Mouse (Mus musculus): ENCODE measurements around the gene Tcf15. TPM values are rescaled to one million over a fixed set of nuclear protein-coding genes. Genes with fewer than 3 reads are reported as not detected.

Gene Tcf15
- polyA plus RNA-seq, 1 experiment = 2.9 TPM

GRCm38 (mm10) chr2:152142046-152142445, 1.3 kb upstream of the Tcf15 start:
- peak; percentile 74 for DNase-seq
- Histone ChIP-seq H3K27me3 (replicated peaks; ENCODE audit: control insufficient read depth, insufficient read depth, low read length) (no peaks in the 10 kb centered on the region), H3K36me3 (ENCODE audit: control insufficient read depth, insufficient read depth, low read length) (no peaks in the 10 kb centered on the region), H3K4me3 (ENCODE audit: insufficient read depth, low read depth, low read length) (peak overlapping the region; percentile 51), H3K27ac (ENCODE audit: insufficient read depth, low read depth, low read length) (no peak overlapping the region), H3K4me1 (ENCODE audit: control insufficient read depth, insufficient read depth, low read length) (no peaks in the 10 kb centered on the region)
- TF ChIP-seq CTCF (conservative IDR thresholded peaks at IDR 0.05; ENCODE audit: insufficient read depth, insufficient read length, low read depth, low read length) = no peak
- TF ChIP-seq POLR2A (IDR thresholded peaks at IDR 0.05; ENCODE audit: low read depth, low read length) = no peak
- 2% methylated on average over 13 of the region's 13 CpGs for WGBS

DNA sequence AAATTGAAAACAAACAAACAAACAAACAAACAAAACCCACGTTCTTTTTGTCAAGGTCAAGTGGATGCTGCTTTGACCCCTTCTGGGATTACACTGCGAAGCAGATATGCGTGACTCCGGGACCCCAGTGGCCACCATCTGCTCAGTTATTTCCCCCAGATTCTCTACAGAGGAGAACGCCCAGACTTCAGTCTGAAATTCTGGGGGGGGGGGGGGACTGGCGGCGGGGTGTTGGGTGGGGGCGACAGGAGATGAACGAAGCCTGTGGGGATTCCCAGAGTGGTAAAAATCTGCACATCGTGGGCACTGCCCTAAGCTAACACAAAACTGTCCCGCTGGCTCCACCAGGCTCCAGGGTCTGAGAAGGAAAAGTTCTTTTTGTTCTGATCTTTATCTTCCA, 790 bp upstream of the Tcf15 start:
- Histone ChIP-seq H3K27ac (ENCODE audit: insufficient read depth, low read depth, low read length) (no peak overlapping the region), H3K4me1 (ENCODE audit: control insufficient read depth, insufficient read depth, low read length) (no peaks in the 10 kb centered on the region), H3K27me3 (replicated peaks; ENCODE audit: control insufficient read depth, insufficient read depth, low read length) (no peaks in the 10 kb centered on the region), H3K4me3 (ENCODE audit: insufficient read depth, low read depth, low read length) (no peak overlapping the region), H3K36me3 (ENCODE audit: control insufficient read depth, insufficient read depth, low read length) (no peaks in the 10 kb centered on the region)
- 7% methylated on average over 11 of the region's 11 CpGs for WGBS
- DNase-seq = no peak
- TF ChIP-seq POLR2A (IDR thresholded peaks at IDR 0.05; ENCODE audit: low read depth, low read length) (no peak), CTCF (conservative IDR thresholded peaks at IDR 0.05; ENCODE audit: insufficient read depth, insufficient read length, low read depth, low read length) (no peak)

DNA sequence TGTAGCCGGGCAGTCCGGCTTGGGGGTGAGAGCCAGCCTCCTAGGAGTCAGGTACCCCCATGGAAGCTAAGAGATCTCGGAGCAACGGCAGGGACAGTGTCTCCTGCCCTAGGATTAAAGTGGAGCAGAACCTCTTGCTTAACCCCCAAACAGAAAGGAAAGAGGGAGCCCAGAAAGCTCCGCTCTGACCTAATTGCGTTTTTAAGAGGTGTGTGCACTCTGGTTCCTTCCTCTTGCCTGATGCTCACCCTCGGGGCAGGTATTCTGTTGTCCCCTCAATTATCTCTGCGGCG, 743 bp downstream of the Tcf15 start:
- Histone ChIP-seq H3K27ac (ENCODE audit: insufficient read depth, low read depth, low read length) (no peak overlapping the region), H3K4me3 (ENCODE audit: insufficient read depth, low read depth, low read length) (peak overlapping the region; percentile 68), H3K27me3 (replicated peaks; ENCODE audit: control insufficient read depth, insufficient read depth, low read length) (no peaks in the 10 kb centered on the region), H3K36me3 (ENCODE audit: control insufficient read depth, insufficient read depth, low read length) (no peaks in the 10 kb centered on the region), H3K4me1 (ENCODE audit: control insufficient read depth, insufficient read depth, low read length) (no peaks in the 10 kb centered on the region)
- DNase-seq = no peak
- TF ChIP-seq POLR2A (IDR thresholded peaks at IDR 0.05; ENCODE audit: low read depth, low read length) = no peak
- TF ChIP-seq CTCF (conservative IDR thresholded peaks at IDR 0.05; ENCODE audit: insufficient read depth, insufficient read length, low read depth, low read length) = no peak
- WGBS = 31% methylated on average over 9 of the region's 9 CpGs

- Histone ChIP-seq H3K27ac (ENCODE audit: insufficient read depth, low read depth, low read length) (no peak overlapping the region), H3K36me3 (ENCODE audit: control insufficient read depth, insufficient read depth, low read length) (no peaks in the 10 kb centered on the region), H3K4me3 (ENCODE audit: insufficient read depth, low read depth, low read length) (0 out of 2 replicates have a peak overlapping the region, but pooled peaks have one; percentile 5), H3K27me3 (replicated peaks; ENCODE audit: control insufficient read depth, insufficient read depth, low read length) (no peaks in the 10 kb centered on the region), H3K4me1 (ENCODE audit: control insufficient read depth, insufficient read depth, low read length) (no peaks in the 10 kb centered on the region)
- no peak for DNase-seq
- 73% methylated on average over 5 of the region's 5 CpGs for WGBS
- no peak for TF ChIP-seq POLR2A (IDR thresholded peaks at IDR 0.05; ENCODE audit: low read depth, low read length)
- TF ChIP-seq CTCF (conservative IDR thresholded peaks at IDR 0.05; ENCODE audit: insufficient read depth, insufficient read length, low read depth, low read length) = no peak
Observed at GRCm38 (mm10) chr2:152144501-152144900, 1.1 kb downstream of the Tcf15 start.

- 82% methylated on average over 2 of the region's 2 CpGs for WGBS
- Histone ChIP-seq H3K4me1 (ENCODE audit: control insufficient read depth, insufficient read depth, low read length) (no peaks in the 10 kb centered on the region), H3K27me3 (replicated peaks; ENCODE audit: control insufficient read depth, insufficient read depth, low read length) (no peaks in the 10 kb centered on the region), H3K27ac (ENCODE audit: insufficient read depth, low read depth, low read length) (no peak overlapping the region), H3K36me3 (ENCODE audit: control insufficient read depth, insufficient read depth, low read length) (no peaks in the 10 kb centered on the region), H3K4me3 (ENCODE audit: insufficient read depth, low read depth, low read length) (no peak overlapping the region)
- no peak for DNase-seq
- TF ChIP-seq POLR2A (IDR thresholded peaks at IDR 0.05; ENCODE audit: low read depth, low read length) = no peak
- TF ChIP-seq CTCF (conservative IDR thresholded peaks at IDR 0.05; ENCODE audit: insufficient read depth, insufficient read length, low read depth, low read length) = no peak
Observed at GRCm38 (mm10) chr2:152145711-152146110, 2.4 kb downstream of the Tcf15 start.

- Histone ChIP-seq H3K27me3 (replicated peaks; ENCODE audit: control insufficient read depth, insufficient read depth, low read length) (no peaks in the 10 kb centered on the region), H3K27ac (ENCODE audit: insufficient read depth, low read depth, low read length) (no peak overlapping the region), H3K36me3 (ENCODE audit: control insufficient read depth, insufficient read depth, low read length) (no peaks in the 10 kb centered on the region), H3K4me1 (ENCODE audit: control insufficient read depth, insufficient read depth, low read length) (no peaks in the 10 kb centered on the region), H3K4me3 (ENCODE audit: insufficient read depth, low read depth, low read length) (no peak overlapping the region)
- DNase-seq = no peak
- WGBS = 62% methylated on average over 3 of the region's 3 CpGs
- TF ChIP-seq CTCF (conservative IDR thresholded peaks at IDR 0.05; ENCODE audit: insufficient read depth, insufficient read length, low read depth, low read length) (no peak), POLR2A (IDR thresholded peaks at IDR 0.05; ENCODE audit: low read depth, low read length) (no peak)
Observed at GRCm38 (mm10) chr2:152147079-152147478, 3.7 kb downstream of the Tcf15 start.

DNA sequence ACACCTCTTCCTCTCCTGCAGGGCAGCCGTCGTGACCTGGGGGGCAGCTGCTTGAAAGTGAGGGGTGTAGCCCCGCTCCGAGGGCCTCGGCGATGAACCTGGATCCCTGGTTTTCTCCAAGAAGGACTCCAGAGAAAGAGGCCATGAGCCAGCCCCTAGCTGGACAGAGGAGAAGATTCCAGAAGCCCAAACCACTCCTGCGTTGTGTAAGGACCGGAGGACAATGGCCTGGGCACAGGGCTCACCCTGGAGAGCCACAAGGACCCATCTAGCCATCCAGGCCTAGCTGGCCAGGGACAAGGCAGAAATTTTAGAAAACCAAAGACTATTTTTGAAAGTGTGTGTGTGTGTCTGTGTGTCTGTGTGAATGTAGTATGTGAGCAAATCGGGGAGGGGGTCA, 5.3 kb downstream of the Tcf15 start:
- Histone ChIP-seq H3K4me1 (ENCODE audit: control insufficient read depth, insufficient read depth, low read length) (no peaks in the 10 kb centered on the region), H3K36me3 (ENCODE audit: control insufficient read depth, insufficient read depth, low read length) (no peaks in the 10 kb centered on the region), H3K27ac (ENCODE audit: insufficient read depth, low read depth, low read length) (no peak overlapping the region), H3K4me3 (ENCODE audit: insufficient read depth, low read depth, low read length) (no peak overlapping the region), H3K27me3 (replicated peaks; ENCODE audit: control insufficient read depth, insufficient read depth, low read length) (no peaks in the 10 kb centered on the region)
- DNase-seq = no peak
- no peak for TF ChIP-seq CTCF (conservative IDR thresholded peaks at IDR 0.05; ENCODE audit: insufficient read depth, insufficient read length, low read depth, low read length)
- no peak for TF ChIP-seq POLR2A (IDR thresholded peaks at IDR 0.05; ENCODE audit: low read depth, low read length)
- 92% methylated on average over 9 of the region's 9 CpGs for WGBS

GRCm38 (mm10) chr2:152149891-152150290, 6.5 kb downstream of the Tcf15 start:
- DNase-seq = no peak
- H3K27ac ChIP-seq (ENCODE audit: insufficient read depth, low read depth, low read length) = no peak overlapping the region
- H3K27me3 ChIP-seq (replicated peaks; ENCODE audit: control insufficient read depth, insufficient read depth, low read length) = no peaks in the 10 kb centered on the region
- H3K4me3 ChIP-seq (ENCODE audit: insufficient read depth, low read depth, low read length) = no peak overlapping the region
- no peaks in the 10 kb centered on the region for H3K4me1 ChIP-seq (ENCODE audit: control insufficient read depth, insufficient read depth, low read length)
- TF ChIP-seq POLR2A (IDR thresholded peaks at IDR 0.05; ENCODE audit: low read depth, low read length) = no peak
- TF ChIP-seq CTCF (conservative IDR thresholded peaks at IDR 0.05; ENCODE audit: insufficient read depth, insufficient read length, low read depth, low read length) = no peak
- 60% methylated on average over 4 of the region's 4 CpGs for WGBS
- H3K36me3 ChIP-seq (ENCODE audit: control insufficient read depth, insufficient read depth, low read length) = no peaks in the 10 kb centered on the region
